Mouse (Mus musculus) bone marrow, adult 2 months (tissue): Measurements from ENCODE around the gene Cubn.

Source experiments
- CTCF ChIP-seq: fragments of 200-500 bp; IDR thresholded peaks from 2 replicates; pipeline ENCODE4 v1.5.1; 2011; ENCODE audit warnings: low read length, control low read depth; ENCODE audit not compliant: control insufficient read depth, insufficient read depth
- POLR2A ChIP-seq: fragments of 200-500 bp; IDR thresholded peaks from 2 replicates; pipeline ENCODE4 v1.6.1; 2011; ENCODE audit warnings: low read depth, mild to moderate bottlenecking, control low read depth, low read length, borderline replicate concordance; ENCODE audit not compliant: control insufficient read depth

DNA sequence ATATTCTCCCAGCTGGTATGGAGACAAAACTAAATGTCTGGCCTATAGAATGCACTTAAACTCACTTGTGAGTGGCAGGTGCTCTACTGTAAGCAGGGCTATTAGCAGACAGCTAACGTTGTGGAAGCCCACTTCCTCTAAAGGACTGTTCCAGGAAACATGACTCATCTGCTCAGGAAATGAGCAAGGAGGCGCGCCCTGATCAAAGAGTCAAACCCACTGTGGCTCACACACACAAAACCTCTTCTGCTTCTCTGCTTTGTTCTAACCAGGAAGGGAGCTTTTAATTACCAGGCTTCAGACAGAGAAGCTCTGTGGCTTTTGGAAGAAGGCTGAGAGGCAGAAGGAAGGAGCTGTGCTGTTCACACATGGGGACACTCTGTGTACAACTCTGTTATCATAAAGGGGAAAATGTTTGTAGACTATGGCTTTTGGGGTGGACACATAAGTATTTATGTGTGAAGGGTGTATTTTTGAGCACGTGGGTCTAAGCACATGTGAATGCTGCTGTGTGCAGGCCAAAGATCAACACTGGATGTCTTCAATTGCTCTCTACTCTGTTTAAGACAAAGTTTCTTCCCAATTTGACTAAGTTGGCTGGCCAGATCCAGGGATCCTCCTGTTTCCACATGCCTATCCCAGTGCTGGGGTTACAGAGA is 78.0 kb downstream of the Cubn start:
- TF ChIP-seq CTCF (no peak), POLR2A (no peak)
